Mouse (Mus musculus): ENCODE results near the gene Vmn1r86.
A peak's percentile ranks its signal among the peaks of the same experiment; 100 is the strongest.
"Not testable (repeated sequence)": the region's sequence is repeated elsewhere in the genome, so short reads cannot be mapped to it uniquely, and the experiment has no call there.

The Vmn1r86 gene

GRCm38 (mm10) chr7:13119817-13120216, at the start of gene Vmn1r86:
Gene Vmn1r86 (minus strand): TSS chr7:13119917.
- no peak for DNase-seq

GRCm38 (mm10) chr7:13159268-13159667, 39.6 kb upstream of the Vmn1r86 start, which contains the start of gene Vmn1r88:
Gene Vmn1r88 (plus strand): TSS chr7:13159568.
- DNase-seq: no peak

GRCm38 (mm10) chr7:13140057-13140456, 20.3 kb upstream of the Vmn1r86 start, which contains the start of gene Vmn1r87:
Gene Vmn1r87 (minus strand): TSS chr7:13140157.
- DNase-seq: no peak

GRCm38 (mm10) chr7:13137340-13137739, 17.6 kb upstream of the Vmn1r86 start:
- DNase-seq: no peak

- no peak for DNase-seq
These were observed 12.1 kb upstream of the Vmn1r86 start for GRCm38 (mm10) chr7:13131856-13132255.

- peak in 1 of 2 experiments; percentile 2 for DNase-seq
These were observed 3.9 kb upstream of the Vmn1r86 start for GRCm38 (mm10) chr7:13123554-13124153.

GRCm38 (mm10) chr7:13095073-13095472, 24.6 kb downstream of the Vmn1r86 start, which contains the start of gene Vmn1r85:
Gene Vmn1r85 (minus strand): TSS chr7:13095173.
- DNase-seq: no peak

- no peak for DNase-seq
These were observed 47.4 kb downstream of the Vmn1r86 start for GRCm38 (mm10) chr7:13072293-13072692.

GRCm38 (mm10) chr7:13063399-13063798, 56.3 kb downstream of the Vmn1r86 start:
- not testable (repeated sequence) for DNase-seq

GRCm38 (mm10) chr7:13059536-13059935, 60.2 kb downstream of the Vmn1r86 start:
- no peak for DNase-seq

GRCm38 (mm10) chr7:13056913-13057700, 62.6 kb downstream of the Vmn1r86 start:
- DNase-seq: no peak

- peak; percentile 95 for DNase-seq
These were observed 65.3 kb downstream of the Vmn1r86 start, which contains the start of gene Mzf1 for GRCm38 (mm10) chr7:13054287-13055010. Gene Mzf1 (minus strand): TSS chr7:13054764.

- no peak for DNase-seq
These were observed 65.8 kb downstream of the Vmn1r86 start for GRCm38 (mm10) chr7:13053961-13054286.

GRCm38 (mm10) chr7:13053501-13053900, 66.2 kb downstream of the Vmn1r86 start:
- no peak for DNase-seq

GRCm38 (mm10) chr7:13053001-13053400, 66.7 kb downstream of the Vmn1r86 start:
- DNase-seq: no peak

Data from cerebellum, postnatal 36 days (tissue).